Mouse (Mus musculus) lung, adult 2 months (tissue): Measurements from ENCODE around the gene Gm45337.
"Not testable (repeated sequence)": the region's sequence is repeated elsewhere in the genome, so short reads cannot be mapped to it uniquely, and the experiment has no call there.

Experiments used
- CTCF ChIP-seq: fragments of 200-500 bp; IDR thresholded peaks from 2 replicates; pipeline ENCODE4 v1.5.1; 2011; ENCODE audit warnings: mild to moderate bottlenecking, low read length, control low read depth; ENCODE audit not compliant: insufficient read depth
- POLR2A ChIP-seq: fragments of 200-500 bp; IDR thresholded peaks from 2 replicates; pipeline ENCODE4 v1.6.1; 2011; ENCODE audit warnings: low read depth, mild to moderate bottlenecking, control low read depth, low read length, borderline replicate concordance; ENCODE audit errors: extremely low read depth

DNA sequence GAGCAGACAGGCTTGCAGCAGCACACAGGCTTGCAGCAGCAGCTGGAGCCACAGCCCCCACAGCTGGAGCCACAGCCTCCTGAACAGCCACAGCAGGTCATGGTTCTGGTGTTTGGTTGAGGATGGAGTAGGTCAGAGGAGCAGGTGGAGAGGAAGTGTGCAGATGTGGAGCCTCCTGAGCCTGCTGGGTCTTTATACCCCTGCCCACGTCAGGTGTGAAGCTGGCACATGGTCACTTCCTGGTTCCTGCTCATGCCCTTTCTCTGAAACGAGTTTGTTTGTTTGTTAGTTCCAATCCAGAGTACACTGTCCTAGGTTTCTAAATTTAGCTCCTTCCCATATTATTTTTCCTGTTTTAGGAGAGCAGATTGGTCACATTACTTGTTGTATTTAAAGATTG lies 12.6 kb upstream of the Gm45337 start, which contains the start of gene Gm29735:
- TF ChIP-seq POLR2A, CTCF: not testable (repeated sequence)
